21 mouse cellular contexts compared by ENCODE assay signal in the genomic region with DNA sequence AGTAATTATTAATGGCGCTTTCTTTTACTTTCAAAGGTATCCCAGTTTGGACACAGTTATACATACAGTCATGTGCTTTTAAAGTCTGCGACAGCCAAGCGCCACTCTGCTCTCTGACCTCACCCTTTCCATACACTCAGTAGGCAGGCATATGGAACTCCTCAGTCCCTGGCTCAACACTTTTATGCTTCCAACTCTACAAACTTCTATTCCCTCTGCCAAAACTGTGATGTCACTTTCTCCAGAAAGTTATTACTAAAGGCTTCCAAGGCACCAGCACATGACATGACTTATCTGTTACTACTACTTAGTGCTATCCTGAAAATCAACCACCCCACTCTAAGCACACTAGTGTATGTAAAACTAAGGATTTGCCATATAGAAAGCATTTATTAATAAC. TPM values are rescaled to one million over a fixed set of nuclear protein-coding genes. Genes with fewer than 3 reads are reported as not detected.
DNase-seq lines count a peak whose midpoint lies in the region; ATAC-seq lines count a peak whose summit lies in the region.
"Had no signal": no experiment of that assay in that cellular context is flagged by ENCODE, and none has a peak within 500 bp of the region (broad histone marks: within the 10 kb centered on the region; RNA-seq: fewer than 3 reads in every experiment).

No protein-coding gene starts in this region.

- peak overlapping the region; percentile 57 for H3K27ac ChIP-seq in limb, embryonic 15.5 days
- H3K27ac ChIP-seq: embryonic facial prominence, embryonic 15.5 days; forebrain, embryonic 10.5 days; heart, embryonic 15.5 days; hindbrain, embryonic 15.5 days; midbrain, embryonic 10.5 days; neural tube, embryonic 13.5 days had no signal

- no peaks in the 10 kb centered on the region for H3K9me3 ChIP-seq in limb, embryonic 15.5 days
- H3K9me3 ChIP-seq: embryonic facial prominence, embryonic 15.5 days; forebrain, embryonic 10.5 days; heart, embryonic 15.5 days; hindbrain, embryonic 15.5 days; midbrain, embryonic 10.5 days; neural tube, embryonic 13.5 days had no signal

- H3K4me1 ChIP-seq in limb, embryonic 15.5 days = no peaks in the 10 kb centered on the region
- H3K4me1 ChIP-seq: embryonic facial prominence, embryonic 15.5 days; hindbrain, embryonic 15.5 days had no signal

- H3K4me3 ChIP-seq in limb, embryonic 15.5 days = no peak overlapping the region
- H3K4me3 ChIP-seq: embryonic facial prominence, embryonic 15.5 days; forebrain, embryonic 10.5 days; heart, embryonic 15.5 days; hindbrain, embryonic 15.5 days; midbrain, embryonic 10.5 days; neural tube, embryonic 13.5 days had no signal

- no peaks in the 10 kb centered on the region for H3K27me3 ChIP-seq in limb, embryonic 15.5 days
- H3K27me3 ChIP-seq: embryonic facial prominence, embryonic 15.5 days; heart, embryonic 15.5 days; hindbrain, embryonic 15.5 days; neural tube, embryonic 13.5 days had no signal

- 80% methylated on average over 3 of the region's 3 CpGs for WGBS in limb, embryonic 15.5 days

- no peak for ATAC-seq in limb, embryonic 15.5 days (ENCODE audit: insufficient number of reproducible peaks, low FRiP score, low TSS enrichment, low read depth)
- ATAC-seq: intestine, postnatal 0 days had no signal

- DNase-seq in kidney, postnatal 10 days = peak; percentile 16
- DNase-seq in kidney, adult 8-10 months = no peak
- DNase-seq in 3T3-L1 (ENCODE audit: low read depth, low spot score) (peak; percentile 6), NIH3T3 (ENCODE audit: low read depth) (peak; percentile 39)
- DNase-seq in right cerebral cortex, adult 2 months (ENCODE audit: low spot score in 2 of 2) = no peak
- DNase-seq in left cerebral cortex, adult 8-10 months (ENCODE audit: low spot score in 2 of 2) = no peak
- DNase-seq: adrenal gland, adult 8-10 months; cerebellum, postnatal 10 days; embryo, embryonic 11 days; lung, postnatal 14 days; right cerebral cortex, postnatal 4 days; thymus, adult 18-20 months had no signal

- no peak overlapping the region for H3K9ac ChIP-seq in limb, embryonic 15.5 days
- H3K9ac ChIP-seq: embryonic facial prominence, embryonic 15.5 days; heart, embryonic 15.5 days; hindbrain, embryonic 15.5 days; neural tube, embryonic 13.5 days had no signal

- peaks cover 5% of the 10 kb centered on the region; the same call in 1 of the 2 replicates for H3K36me3 ChIP-seq in limb, embryonic 15.5 days
- H3K36me3 ChIP-seq: neural tube, embryonic 13.5 days had no signal

- H3K4me2 ChIP-seq in limb, embryonic 15.5 days = no peak overlapping the region
- H3K4me2 ChIP-seq: embryonic facial prominence, embryonic 15.5 days; heart, embryonic 15.5 days; hindbrain, embryonic 15.5 days; liver, embryonic 11.5 days; neural tube, embryonic 13.5 days had no signal

RNA-seq across cellular contexts. Expression of gene Xpo4, which starts 26.1 kb away (rescaled TPM):
- polyA plus RNA-seq in limb, embryonic 15.5 days (2015; fragmentation: Nextera tagmentation; extraction: Ambion mirVana) = 18.7 and 19.1 TPM in 2 replicates
- total RNA-seq in left cerebral cortex, adult 8-10 months (2022) = 10 to 100 TPM; 10.9 to 14.8 (median 14.5) TPM

Comparison
In these comparisons a context has a peak if more than half of its experiments do, and no peak if none do; other contexts are left out.
1. DNase-seq: peak in kidney, postnatal 10 days (single experiment), 3T3-L1 (single experiment) and NIH3T3 (single experiment); none in kidney, adult 8-10 months (0 of 2), right cerebral cortex, adult 2 months (0 of 2) and left cerebral cortex, adult 8-10 months (0 of 2).